Mouse (Mus musculus) ES-Bruce4 (cell line): Measurements from ENCODE around the gene Tanc1.

Experiments
- CTCF ChIP-seq: IDR thresholded peaks from one replicate; pipeline ENCODE4 v1.8.1; 2011; ENCODE audit warnings: low read depth, low read length
- EP300 ChIP-seq: IDR thresholded peaks from 2 replicates; pipeline ENCODE4 v1.6.1; 2011; ENCODE audit warnings: low read depth, low read length; ENCODE audit not compliant: insufficient read depth
- POLR2A ChIP-seq: IDR thresholded peaks from one replicate; pipeline ENCODE4 v1.8.1; 2011; ENCODE audit warnings: low read length; ENCODE audit not compliant: insufficient read depth

GRCm38 (mm10) chr2:59710771-59711170 is 98.9 kb downstream of the Tanc1 start:
- no peak for TF ChIP-seq POLR2A
- no peak for TF ChIP-seq CTCF
- TF ChIP-seq EP300: no peak
